10 mouse cellular contexts compared by ENCODE assay signal in genomic region chr8:92137091-92137882, GRCm38 (mm10).
DNase-seq lines count a peak whose midpoint lies in the region; ATAC-seq and TF ChIP-seq lines count a peak whose summit lies in the region.
"Had no signal": no experiment of that assay in that cellular context is flagged by ENCODE, and none has a peak within 500 bp of the region (broad histone marks: within the 10 kb centered on the region; RNA-seq: fewer than 3 reads in every experiment).

No protein-coding gene starts in this region.

- no peak for TF ChIP-seq EP300 in liver, postnatal 0 days (IDR thresholded peaks at IDR 0.05; ENCODE audit: low read depth)

- H3K9me3 ChIP-seq in heart, embryonic 15.5 days (replicated peaks) = no peaks in the 10 kb centered on the region
- no peaks in the 10 kb centered on the region for H3K9me3 ChIP-seq in embryonic facial prominence, embryonic 15.5 days (replicated peaks)
- no peaks in the 10 kb centered on the region for H3K9me3 ChIP-seq in liver, postnatal 0 days (ENCODE audit: low read length)

- H3K4me1 ChIP-seq in heart, embryonic 15.5 days (replicated peaks) = peaks cover 11% of the 10 kb centered on the region
- H3K4me1 ChIP-seq in embryonic facial prominence, embryonic 15.5 days = peaks cover 5% of the 10 kb centered on the region
- H3K4me1 ChIP-seq in liver, postnatal 0 days (ENCODE audit: insufficient read depth) = 0 out of 2 replicates have a peak, but pooled peaks cover 2% of the 10 kb centered on the region

- 24% methylated on average over 17 of the region's 17 CpGs for WGBS in heart, embryonic 15.5 days
- WGBS in embryonic facial prominence, embryonic 15.5 days = 12% methylated on average over 17 of the region's 17 CpGs
- 14% methylated on average over 17 of the region's 17 CpGs for WGBS in liver, postnatal 0 days (ENCODE audit: insufficient replicate concordance)

- no peak for TF ChIP-seq POLR2A in brain, embryonic 14.5 days (IDR thresholded peaks at IDR 0.05; ENCODE audit: borderline replicate concordance, extremely low read depth, insufficient read depth, insufficient read length, poor library complexity, severe bottlenecking)

- no peaks in the 10 kb centered on the region for H3K36me3 ChIP-seq in heart, embryonic 15.5 days
- no peaks in the 10 kb centered on the region for H3K36me3 ChIP-seq in embryonic facial prominence, embryonic 15.5 days
- H3K36me3 ChIP-seq in liver, postnatal 0 days (replicated peaks; ENCODE audit: insufficient read depth, low read length) = no peaks in the 10 kb centered on the region

- peaks cover 16% of the 10 kb centered on the region; the same call in 1 of the 2 replicates for H3K27me3 ChIP-seq in heart, embryonic 15.5 days
- H3K27me3 ChIP-seq in embryonic facial prominence, embryonic 15.5 days = no peaks in the 10 kb centered on the region
- 0 out of 2 replicates have a peak, but pooled peaks cover 3% of the 10 kb centered on the region for H3K27me3 ChIP-seq in liver, postnatal 0 days (ENCODE audit: insufficient read depth, low read length)
- H3K27me3 ChIP-seq: CH12.LX had no signal

- H3K27ac ChIP-seq in heart, embryonic 15.5 days = peak overlapping the region; percentile 38
- H3K27ac ChIP-seq in embryonic facial prominence, embryonic 15.5 days (replicated peaks) = 0 out of 2 replicates have a peak overlapping the region, but pooled peaks have one; percentile 39
- no peak overlapping the region for H3K27ac ChIP-seq in liver, postnatal 0 days (ENCODE audit: low read depth)

- DNase-seq in heart, adult 18-20 months = no peak
- peak; percentile 91 for DNase-seq in brain, embryonic 14.5 days (ENCODE audit: low read depth)
- DNase-seq in kidney, postnatal 36 days = peak; percentile 34 to 51
- no peak for DNase-seq in cerebellum, adult 9-11 months
- DNase-seq in liver, postnatal 0 days = no peak
- DNase-seq in natural killer cell, adult 2 months (ENCODE audit: low spot score in 2 of 2) = no peak
- DNase-seq: cerebellum, postnatal 36 days had no signal

- no peak for TF ChIP-seq CTCF in brain, embryonic 14.5 days (IDR thresholded peaks at IDR 0.05; ENCODE audit: borderline replicate concordance, extremely low read depth, insufficient read depth, insufficient read length)
- TF ChIP-seq CTCF in liver, postnatal 0 days (IDR thresholded peaks at IDR 0.05; ENCODE audit: low read depth) = no peak

- 0 out of 2 replicates have a peak overlapping the region, but pooled peaks have one; percentile 2 for H3K4me2 ChIP-seq in heart, embryonic 15.5 days
- peak overlapping the region; percentile 21; the same call in 1 of the 2 replicates for H3K4me2 ChIP-seq in embryonic facial prominence, embryonic 15.5 days (replicated peaks)
- no peak overlapping the region for H3K4me2 ChIP-seq in liver, postnatal 0 days (ENCODE audit: low read depth, low read length)

- 0 out of 2 replicates have a peak, but pooled peaks have one; percentile 33 for ATAC-seq in heart, embryonic 15.5 days (replicated peaks; ENCODE audit: insufficient number of reproducible peaks, insufficient read depth, low FRiP score, low read depth)
- no peak for ATAC-seq in embryonic facial prominence, embryonic 15.5 days (ENCODE audit: insufficient number of reproducible peaks, low FRiP score, low TSS enrichment, low read depth)
- ATAC-seq in liver, postnatal 0 days = no peak

- no peak overlapping the region for H3K9ac ChIP-seq in heart, embryonic 15.5 days
- no peak overlapping the region for H3K9ac ChIP-seq in embryonic facial prominence, embryonic 15.5 days
- no peak overlapping the region for H3K9ac ChIP-seq in liver, postnatal 0 days (replicated peaks)

- H3K4me3 ChIP-seq in heart, embryonic 15.5 days = no peak overlapping the region
- no peak overlapping the region for H3K4me3 ChIP-seq in embryonic facial prominence, embryonic 15.5 days (replicated peaks)
- H3K4me3 ChIP-seq in liver, postnatal 0 days (ENCODE audit: low read depth, low read length) = no peak overlapping the region

Comparison
In these comparisons a context has a peak if more than half of its experiments do, and no peak if none do; other contexts are left out.
1. DNase-seq: peak in brain, embryonic 14.5 days (single experiment) and kidney, postnatal 36 days (2 of 2); none in heart, adult 18-20 months (0 of 2), cerebellum, adult 9-11 months (single experiment), liver, postnatal 0 days (single experiment) and natural killer cell, adult 2 months (0 of 2).